Mouse (Mus musculus) kidney, adult 2 months (tissue): ENCODE results near the gene Gm35549.

Experiments
- CTCF ChIP-seq: fragments of 200-500 bp; conservative IDR thresholded peaks from 2 replicates; pipeline ENCODE4 v1.5.1; 2011; ENCODE audit warnings: low read depth, mild to moderate bottlenecking, control low read depth, low read length, moderate library complexity, mixed read lengths; ENCODE audit not compliant: insufficient read depth, insufficient read length
- POLR2A ChIP-seq: fragments of 200-500 bp; IDR thresholded peaks from one replicate; pipeline ENCODE4 v1.6.1; 2011; ENCODE audit warnings: low read depth, low read length, control low read depth

GRCm38 (mm10) chr9:122872595-122872994 is 28.8 kb upstream of the Gm35549 start:
- TF ChIP-seq CTCF, result no peak
- TF ChIP-seq POLR2A, result no peak
